Mouse (Mus musculus) lung, adult 18-20 months (tissue): ENCODE data around the gene D430019H16Rik.

Experiments
- DNase-seq, 2 experiments: peaks; one replicate each; pipeline ENCODE4 v3.0.0; 2022; ENCODE audit warnings: mixed read lengths in 2 of 2

Gene D430019H16Rik

DNA sequence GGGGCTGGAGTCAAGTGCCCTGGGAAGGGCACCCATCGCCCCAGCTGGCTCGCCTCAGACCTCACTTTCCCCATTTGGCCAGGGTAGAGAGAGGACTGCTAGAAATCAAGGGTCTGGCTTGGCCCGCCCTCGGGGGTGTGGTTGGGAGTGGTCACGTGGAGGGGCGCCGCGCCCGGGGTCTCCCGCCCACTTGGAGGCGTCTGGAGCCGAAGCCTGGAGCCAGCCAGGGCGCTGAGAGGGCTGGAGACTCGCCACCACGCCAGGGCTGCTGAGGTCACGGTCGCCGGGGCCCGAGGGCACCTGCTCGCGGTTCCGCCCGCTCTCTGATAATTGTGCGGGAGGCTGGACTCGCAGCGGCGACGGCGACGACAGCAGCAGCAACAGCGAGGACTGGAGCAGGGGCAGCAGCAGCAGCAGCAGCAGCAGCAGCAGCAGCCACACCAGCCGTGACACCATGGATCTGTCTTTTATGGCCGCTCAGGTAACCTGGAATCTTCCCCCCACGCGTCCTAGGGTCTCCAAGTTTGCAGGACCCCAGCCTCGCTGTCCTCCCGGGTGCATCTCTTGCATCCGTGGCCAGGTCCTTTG, at the start of gene D430019H16Rik:
Gene D430019H16Rik, plus strand, starts transcription at position 187 of the 588 bp plus-strand sequence.
- peak; percentile 73 to 80 for DNase-seq

DNA sequence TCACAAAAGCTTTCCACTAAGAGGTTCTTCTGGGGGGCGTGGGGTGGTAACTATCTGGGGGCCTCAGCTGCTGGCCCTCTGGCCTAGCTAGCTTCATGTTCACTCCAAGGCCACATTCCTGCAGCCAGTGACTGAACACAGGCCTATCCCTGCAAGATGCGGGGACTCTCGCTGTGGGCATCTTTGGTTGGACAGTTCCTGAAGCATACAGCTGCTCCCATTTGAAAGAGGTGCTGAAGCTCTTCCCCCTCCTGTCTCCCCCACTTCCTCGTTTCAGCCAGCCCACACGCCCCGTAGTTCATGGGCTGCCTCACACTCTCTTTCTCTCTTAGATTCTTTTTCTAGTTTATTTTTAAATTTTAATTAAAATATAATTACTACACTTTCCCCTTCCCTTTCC, 47.6 kb upstream of the D430019H16Rik start:
- no peak for DNase-seq

DNA sequence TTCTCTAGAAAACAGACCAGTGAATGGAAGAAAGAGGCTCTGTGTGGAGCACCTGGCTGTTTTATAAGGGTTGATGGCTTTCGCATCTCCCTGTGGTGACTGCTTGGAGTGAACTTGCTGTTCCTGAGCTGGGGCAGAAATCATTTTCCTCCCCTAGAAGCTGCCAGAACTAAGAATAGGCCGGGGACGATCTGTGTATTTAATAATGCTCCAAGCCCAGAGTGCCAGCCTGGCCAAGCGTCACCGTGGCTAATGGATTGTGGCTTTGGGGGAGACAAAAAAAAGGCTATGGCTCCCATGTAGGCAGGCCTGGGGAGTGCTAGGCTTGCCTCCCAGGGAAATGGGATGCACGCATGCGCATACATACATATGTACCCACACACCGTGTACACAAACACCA, 39.7 kb upstream of the D430019H16Rik start:
- no peak for DNase-seq

DNA sequence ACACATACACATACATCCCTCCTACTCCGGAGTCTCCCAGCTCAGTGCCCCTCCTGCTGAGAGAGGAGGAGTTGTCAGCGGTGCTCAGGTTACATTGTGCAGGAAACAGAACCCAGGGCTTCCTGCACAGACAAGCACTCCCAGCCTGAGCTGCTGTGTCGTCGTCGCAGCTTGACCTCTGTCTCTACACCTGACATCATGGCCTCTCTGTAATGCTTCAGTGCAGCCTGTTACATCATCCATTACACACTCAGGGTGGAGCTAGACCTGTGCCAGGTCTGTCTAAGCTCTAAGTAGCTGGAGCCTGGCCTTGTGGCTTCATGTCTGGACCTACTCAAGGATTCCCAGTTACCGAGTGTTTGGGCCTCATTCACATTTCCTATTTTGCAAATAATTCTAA, 33.2 kb upstream of the D430019H16Rik start:
- DNase-seq, result no peak

- DNase-seq, result no peak
Observed at GRCm38 (mm10) chr12:105426541-105426940, 27.1 kb upstream of the D430019H16Rik start.

DNA sequence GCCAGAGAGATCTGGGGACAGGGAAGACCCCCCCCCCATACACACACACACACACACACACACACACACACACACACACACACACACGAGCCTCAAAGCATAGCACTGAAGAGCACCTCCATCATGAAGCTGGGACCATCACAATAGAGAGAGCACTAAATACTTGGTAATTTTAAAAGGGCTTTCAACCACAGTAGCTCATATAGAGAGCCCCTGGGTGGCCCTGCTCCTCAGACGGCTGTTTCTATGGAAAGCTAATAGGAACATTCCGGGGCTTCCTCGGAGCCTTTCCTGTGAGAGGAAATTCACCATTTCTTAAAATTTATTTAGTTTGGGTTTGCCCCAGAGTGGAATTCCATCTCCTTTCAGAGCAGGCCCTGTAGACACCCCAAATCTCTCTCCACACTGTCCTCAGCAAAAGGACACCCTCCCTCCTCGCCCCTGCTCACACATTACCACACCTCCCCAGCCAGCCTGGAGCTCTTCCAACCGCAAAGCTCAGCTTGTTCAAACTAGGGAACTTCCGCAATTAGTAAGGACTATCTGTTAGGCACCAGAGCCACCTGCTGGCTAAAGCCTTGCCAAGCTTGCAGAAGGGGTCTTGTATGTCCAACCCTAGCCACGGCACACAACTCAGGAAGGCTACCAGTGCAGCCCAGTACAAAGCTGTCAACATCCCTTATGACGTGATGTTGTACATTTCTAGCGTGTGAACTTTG, 26.5 kb upstream of the D430019H16Rik start:
- peak; percentile 45 to 68 for DNase-seq

GRCm38 (mm10) chr12:105431872-105432271, 21.8 kb upstream of the D430019H16Rik start:
- no peak for DNase-seq

DNA sequence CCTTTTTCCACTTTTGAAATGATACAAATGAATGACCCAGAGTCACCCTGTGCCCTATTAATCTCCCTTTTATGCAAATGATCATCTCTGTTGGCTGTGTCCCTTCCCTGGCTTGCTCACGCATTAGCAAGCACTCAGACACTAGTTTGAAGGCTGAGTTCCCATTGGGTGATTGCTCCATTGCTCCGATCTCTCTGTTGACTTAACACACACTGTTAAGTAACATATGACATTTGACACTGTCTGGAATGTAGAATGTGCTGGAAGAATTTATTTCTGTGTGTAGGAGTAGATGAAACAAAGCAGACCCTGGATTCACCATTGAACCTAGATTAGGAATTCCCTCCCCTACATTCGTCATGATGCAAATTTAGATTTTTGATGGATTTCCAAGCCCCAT, 20.8 kb upstream of the D430019H16Rik start:
- DNase-seq, result peak in 1 of 2 experiments; percentile 5

- no peak for DNase-seq
Observed at GRCm38 (mm10) chr12:105438259-105438658, 15.4 kb upstream of the D430019H16Rik start.

DNA sequence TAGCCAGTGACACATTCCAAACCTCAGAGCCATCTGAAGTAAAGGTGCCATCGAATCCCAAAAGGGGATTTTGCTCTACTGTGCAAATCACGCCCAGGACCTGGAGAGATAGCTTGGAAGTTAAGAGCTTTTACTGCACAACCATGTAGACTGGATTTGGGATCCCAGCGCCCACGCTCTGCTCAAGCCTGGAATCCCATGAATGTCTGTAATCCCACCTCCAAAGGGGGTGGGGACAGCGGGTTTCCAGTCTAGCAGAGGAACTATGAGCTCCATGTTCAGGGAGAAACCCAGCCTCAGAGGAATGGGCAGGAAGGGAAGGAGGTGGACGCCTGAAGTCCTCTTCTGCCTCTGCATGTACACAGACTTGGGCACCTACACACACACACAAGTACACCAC, 13.7 kb upstream of the D430019H16Rik start:
- DNase-seq, result no peak

- no peak for DNase-seq
Observed at GRCm38 (mm10) chr12:105443569-105443968, 10.1 kb upstream of the D430019H16Rik start.

GRCm38 (mm10) chr12:105445767-105446166, 7.9 kb upstream of the D430019H16Rik start:
- no peak for DNase-seq

DNA sequence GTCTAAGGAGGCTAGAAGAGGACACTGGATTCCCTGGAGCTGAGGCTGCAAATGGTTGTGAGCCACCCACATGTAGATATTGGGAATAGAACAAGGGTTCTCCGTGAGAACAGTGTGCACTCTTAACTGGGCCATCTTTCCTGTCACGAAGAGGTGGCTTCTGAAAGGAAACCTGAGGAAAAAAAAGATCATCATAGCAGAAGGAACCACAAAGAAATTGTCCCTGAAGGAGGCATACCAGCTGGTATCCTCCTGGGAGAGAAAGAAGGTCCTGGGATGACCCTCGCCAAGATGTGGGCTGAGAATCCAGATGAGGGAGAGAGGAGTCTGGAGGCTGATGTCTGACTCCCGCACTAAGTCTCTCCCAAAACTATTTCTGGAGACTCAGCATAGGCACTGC, 4.4 kb upstream of the D430019H16Rik start:
- DNase-seq, result no peak

DNA sequence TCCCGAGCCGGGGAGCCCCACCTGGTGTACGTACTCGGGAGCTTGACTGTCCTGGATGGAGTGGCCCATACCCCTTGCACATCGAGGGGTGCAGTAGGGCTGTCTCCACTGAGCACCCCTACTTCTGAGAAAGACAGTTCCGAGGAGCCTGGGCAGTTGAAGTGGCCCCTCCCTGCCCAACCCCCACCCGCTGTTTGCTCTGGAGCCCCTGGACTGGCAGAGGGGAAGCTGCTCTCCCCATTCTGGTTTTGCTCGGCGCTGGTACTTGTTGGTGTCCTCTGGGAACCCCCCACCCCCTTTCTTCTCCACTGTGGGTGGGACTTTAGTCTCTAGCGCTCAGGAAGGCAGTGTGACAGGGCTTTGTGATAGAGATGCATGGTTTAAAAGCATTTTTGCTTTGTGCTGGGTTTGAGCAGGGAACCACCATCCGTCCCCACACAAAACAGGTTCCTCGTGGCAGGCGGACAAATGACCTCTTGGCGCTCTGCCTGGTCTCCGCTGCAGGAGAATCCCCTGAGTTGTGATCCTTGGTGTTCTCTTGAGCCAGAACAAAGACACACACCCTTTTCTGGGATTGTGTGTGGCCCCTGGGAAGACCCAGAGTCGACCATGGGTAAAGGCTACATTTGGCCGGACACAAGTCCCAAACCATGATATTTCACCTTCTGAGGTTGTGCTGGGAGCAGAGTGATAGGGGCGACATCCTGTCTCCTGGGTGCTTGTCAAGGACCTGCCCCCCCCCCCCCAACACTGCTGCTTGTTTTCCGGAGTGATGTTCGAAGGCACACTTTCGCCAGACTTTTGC, 804 bp downstream of the D430019H16Rik start:
- DNase-seq, result no peak

- no peak for DNase-seq
Observed at GRCm38 (mm10) chr12:105455063-105455559, 1.5 kb downstream of the D430019H16Rik start.

GRCm38 (mm10) chr12:105458791-105459190, 5.1 kb downstream of the D430019H16Rik start:
- DNase-seq, result no peak

DNA sequence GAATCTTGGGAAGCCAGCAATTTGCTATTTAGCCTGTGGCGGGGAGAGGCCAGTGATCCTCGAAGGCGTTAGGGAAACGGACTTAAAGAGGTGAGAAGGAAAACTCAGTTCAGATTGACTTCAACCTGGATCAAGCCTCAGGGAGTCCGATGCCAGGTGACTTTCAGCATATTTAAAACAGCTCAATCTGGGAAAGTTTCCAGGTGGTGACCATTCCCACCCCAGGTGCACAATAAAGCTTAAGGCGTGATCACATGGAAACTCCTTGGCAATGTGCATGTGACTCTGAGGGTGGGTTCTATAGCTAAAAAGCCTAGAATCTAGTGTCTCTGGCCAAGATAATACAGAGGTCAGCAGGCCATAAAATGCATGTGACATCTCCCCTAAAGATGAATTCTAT, 7.4 kb downstream of the D430019H16Rik start:
- no peak for DNase-seq

- DNase-seq, result no peak
Observed at GRCm38 (mm10) chr12:105469026-105469425, 15.4 kb downstream of the D430019H16Rik start.

GRCm38 (mm10) chr12:105475230-105475911, 21.7 kb downstream of the D430019H16Rik start:
- no peak for DNase-seq

DNA sequence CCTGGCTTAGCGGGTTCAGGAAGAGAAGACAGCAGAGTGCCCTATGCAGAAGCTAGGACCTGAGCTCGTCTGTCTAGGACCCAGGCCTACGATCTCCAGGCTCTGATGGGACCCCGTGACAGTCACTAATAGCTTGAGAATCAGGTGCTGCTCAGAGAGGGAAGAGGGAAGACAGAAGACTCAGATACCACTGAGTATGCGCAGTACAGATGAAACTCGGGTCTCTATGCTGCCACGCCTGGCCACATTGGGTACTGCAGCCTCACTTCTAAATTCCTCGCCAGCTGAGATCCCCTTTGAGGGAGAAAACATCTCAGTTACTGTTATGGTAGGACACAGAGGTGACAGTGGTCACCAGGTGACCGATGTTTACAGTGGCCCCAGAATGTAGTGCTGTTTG, 22.8 kb downstream of the D430019H16Rik start:
- peak; percentile 36 to 38 for DNase-seq

GRCm38 (mm10) chr12:105476993-105477392, 23.3 kb downstream of the D430019H16Rik start:
- no peak for DNase-seq

DNA sequence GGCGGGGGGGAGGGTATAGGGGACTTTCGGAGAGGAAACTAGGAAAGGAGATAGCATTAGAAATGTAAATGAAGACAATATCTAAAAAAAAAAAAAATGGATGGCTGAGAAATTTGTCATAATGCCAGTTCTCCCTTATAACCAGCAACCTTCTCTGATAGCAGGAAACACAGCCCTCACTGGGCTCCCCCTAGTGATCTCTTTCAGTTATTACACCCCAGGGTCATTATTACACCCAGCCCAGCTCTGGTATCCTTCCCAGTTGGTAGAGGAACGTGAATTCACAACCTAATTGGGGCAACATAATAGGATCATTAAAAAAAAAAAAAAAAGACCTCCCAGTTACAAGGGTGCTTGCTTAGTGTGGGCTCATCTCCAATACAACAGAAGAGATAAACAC, 29.8 kb downstream of the D430019H16Rik start:
- no peak for DNase-seq

DNA sequence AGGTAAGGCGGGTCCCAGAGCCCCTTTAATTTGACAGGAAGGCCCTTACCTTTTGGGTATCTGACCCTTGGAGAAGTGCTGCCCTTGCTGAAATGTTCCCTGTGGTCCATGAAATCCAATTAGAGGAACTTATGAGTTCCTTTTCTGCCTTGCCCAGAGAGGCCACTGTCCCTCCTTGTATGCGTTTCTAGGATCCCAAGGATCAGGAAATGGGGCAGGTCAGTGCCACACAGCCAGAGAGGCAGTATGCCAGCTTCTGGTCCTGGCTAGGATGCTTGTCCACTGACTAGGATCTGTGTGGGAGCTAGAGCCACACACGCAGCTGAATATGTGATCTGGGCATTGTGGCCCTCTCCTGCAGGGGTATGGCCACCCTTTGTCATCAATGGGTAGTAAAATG, 36.6 kb downstream of the D430019H16Rik start:
- no peak for DNase-seq
